Mouse (Mus musculus) olfactory bulb, adult 2 months (tissue): Measurements from ENCODE around the gene Nedd4.

ENCODE experiments used
- CTCF ChIP-seq: fragments of 200-500 bp; IDR thresholded peaks from 2 replicates; pipeline ENCODE4 v1.5.1; 2012; ENCODE audit warnings: low read depth, mild to moderate bottlenecking, low read length, moderate library complexity; ENCODE audit not compliant: insufficient read depth
- POLR2A ChIP-seq: fragments of 200-500 bp; IDR thresholded peaks from 2 replicates; pipeline ENCODE4 v1.6.1; 2012; ENCODE audit warnings: mild to moderate bottlenecking, low read depth, low read length, moderate library complexity; ENCODE audit not compliant: insufficient read depth

- TF ChIP-seq CTCF (no peak), POLR2A (no peak)
Observed at GRCm38 (mm10) chr9:72618037-72618436, 44.1 kb upstream of the Nedd4 start.
